Mouse (Mus musculus) E14TG2a.4 (cell line): Measurements from ENCODE around the gene Olfr1418.

Experiments
- CTCF ChIP-seq: conservative IDR thresholded peaks from 2 replicates; pipeline ENCODE4 v1.5.1; 2014; ENCODE audit warnings: low read length
- NANOG ChIP-seq: IDR thresholded peaks from 2 replicates; pipeline ENCODE4 v1.6.1; 2014; ENCODE audit warnings: borderline replicate concordance, low read length, mixed read lengths

- TF ChIP-seq CTCF (peak; percentile 76), NANOG (no peak)
Observed at GRCm38 (mm10) chr19:11867837-11868236, 7.0 kb upstream of the Olfr1418 start.
